Mouse (Mus musculus): ENCODE data around the gene Mrps27.

The Mrps27 gene

DNA sequence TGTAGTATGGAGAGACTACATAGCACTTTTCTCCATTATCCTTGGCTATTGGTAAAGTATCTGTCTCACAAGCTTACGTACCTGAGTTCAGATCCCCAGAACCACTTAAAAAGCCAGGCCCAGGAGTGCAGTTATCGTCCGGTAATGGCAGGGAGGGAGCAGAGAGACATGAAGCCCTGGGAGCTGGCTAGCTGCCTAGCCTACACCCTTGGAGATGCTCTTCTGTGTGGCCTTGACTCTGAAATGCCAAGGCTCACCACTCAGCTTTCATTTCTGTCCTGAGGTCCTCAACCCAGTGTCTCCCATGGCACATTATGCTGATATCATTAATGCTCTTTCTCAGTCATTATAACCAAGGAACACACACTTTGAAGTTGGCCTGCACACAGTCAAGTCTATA lies 67.2 kb downstream of the Mrps27 start:
- in situ Hi-C loops (cut with MboI; ENCODE audit: low pct_unique_long_range_greater_than_20kb in 1 of 2, low sequenced_read_pairs in 2 of 2, unreplicated experiment in 1 of 2) = no loop called here

GRCm38 (mm10) chr13:99412477-99413080 lies 68.0 kb downstream of the Mrps27 start:
- in situ Hi-C loops (cut with MboI; ENCODE audit: low pct_unique_long_range_greater_than_20kb in 1 of 2, low sequenced_read_pairs in 2 of 2, unreplicated experiment in 1 of 2) = no loop called here

- in situ Hi-C loops (cut with MboI; ENCODE audit: low pct_unique_long_range_greater_than_20kb in 1 of 2, low sequenced_read_pairs in 2 of 2, unreplicated experiment in 1 of 2) = no loop called here
Observed at GRCm38 (mm10) chr13:99413481-99414351, 69.1 kb downstream of the Mrps27 start.

DNA sequence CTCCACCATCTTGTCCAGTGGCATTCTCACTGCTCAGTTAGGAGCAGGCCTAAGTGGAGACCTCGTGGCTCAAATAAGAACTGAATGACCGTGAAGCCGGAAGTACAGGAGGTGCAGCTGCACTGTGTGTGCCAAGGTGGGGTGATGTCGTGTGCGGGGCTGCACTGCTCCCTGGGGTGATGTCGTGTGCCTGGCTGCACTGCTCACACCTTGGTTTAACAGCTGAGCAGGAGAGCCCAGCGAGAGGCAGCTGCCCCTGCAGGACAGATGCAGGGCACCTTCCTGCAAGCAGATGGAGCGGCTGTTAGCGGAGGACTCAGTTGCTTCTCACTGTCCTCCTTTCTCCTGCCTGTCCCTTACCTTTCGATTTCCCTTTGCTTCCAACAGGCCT lies 69.8 kb downstream of the Mrps27 start:
- in situ Hi-C loops (cut with MboI; ENCODE audit: low pct_unique_long_range_greater_than_20kb in 1 of 2, low sequenced_read_pairs in 2 of 2, unreplicated experiment in 1 of 2) = no loop called here

DNA sequence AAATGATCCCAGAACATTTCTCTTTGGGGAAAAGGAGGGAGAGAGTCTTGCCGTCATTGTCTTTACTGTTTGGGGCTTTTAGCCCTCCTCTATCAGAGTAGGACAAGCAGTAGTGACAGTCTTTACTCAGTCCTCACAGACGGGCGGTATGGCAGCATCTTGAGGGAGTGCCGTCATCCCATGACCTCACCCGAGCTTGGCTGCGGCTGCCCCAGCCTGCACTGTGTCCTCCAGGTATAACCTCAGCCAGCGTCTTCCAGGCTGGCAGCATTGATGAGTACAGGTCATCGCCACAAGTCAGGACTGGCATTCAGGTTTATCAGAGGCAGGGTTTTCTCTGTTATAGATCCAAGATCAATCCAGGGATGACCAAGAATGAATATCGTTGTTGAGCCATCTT lies 72.0 kb downstream of the Mrps27 start:
- in situ Hi-C loops (cut with MboI; ENCODE audit: low pct_unique_long_range_greater_than_20kb in 1 of 2, low sequenced_read_pairs in 2 of 2, unreplicated experiment in 1 of 2) = no loop called here

DNA sequence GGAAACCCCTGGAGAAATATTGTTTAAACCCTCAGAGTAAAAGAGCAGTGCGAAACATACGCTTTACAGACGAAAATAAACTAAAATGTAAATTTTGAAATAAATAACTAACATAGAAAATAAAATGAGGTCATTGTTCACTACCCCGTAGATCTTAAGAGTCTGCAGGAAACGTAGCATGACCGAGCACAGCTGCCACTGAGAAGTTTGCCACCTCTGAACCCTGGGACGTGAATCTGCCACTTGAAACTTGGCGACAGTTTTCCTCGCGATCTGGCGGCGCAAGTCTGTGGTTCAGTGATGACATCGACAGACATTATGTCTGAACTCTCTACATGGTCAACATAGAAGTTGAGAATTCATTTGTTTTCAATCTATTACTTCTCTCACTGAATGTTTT lies 79.0 kb downstream of the Mrps27 start:
- in situ Hi-C loops (cut with MboI; ENCODE audit: low pct_unique_long_range_greater_than_20kb in 1 of 2, low sequenced_read_pairs in 2 of 2, unreplicated experiment in 1 of 2) = no loop called here

DNA sequence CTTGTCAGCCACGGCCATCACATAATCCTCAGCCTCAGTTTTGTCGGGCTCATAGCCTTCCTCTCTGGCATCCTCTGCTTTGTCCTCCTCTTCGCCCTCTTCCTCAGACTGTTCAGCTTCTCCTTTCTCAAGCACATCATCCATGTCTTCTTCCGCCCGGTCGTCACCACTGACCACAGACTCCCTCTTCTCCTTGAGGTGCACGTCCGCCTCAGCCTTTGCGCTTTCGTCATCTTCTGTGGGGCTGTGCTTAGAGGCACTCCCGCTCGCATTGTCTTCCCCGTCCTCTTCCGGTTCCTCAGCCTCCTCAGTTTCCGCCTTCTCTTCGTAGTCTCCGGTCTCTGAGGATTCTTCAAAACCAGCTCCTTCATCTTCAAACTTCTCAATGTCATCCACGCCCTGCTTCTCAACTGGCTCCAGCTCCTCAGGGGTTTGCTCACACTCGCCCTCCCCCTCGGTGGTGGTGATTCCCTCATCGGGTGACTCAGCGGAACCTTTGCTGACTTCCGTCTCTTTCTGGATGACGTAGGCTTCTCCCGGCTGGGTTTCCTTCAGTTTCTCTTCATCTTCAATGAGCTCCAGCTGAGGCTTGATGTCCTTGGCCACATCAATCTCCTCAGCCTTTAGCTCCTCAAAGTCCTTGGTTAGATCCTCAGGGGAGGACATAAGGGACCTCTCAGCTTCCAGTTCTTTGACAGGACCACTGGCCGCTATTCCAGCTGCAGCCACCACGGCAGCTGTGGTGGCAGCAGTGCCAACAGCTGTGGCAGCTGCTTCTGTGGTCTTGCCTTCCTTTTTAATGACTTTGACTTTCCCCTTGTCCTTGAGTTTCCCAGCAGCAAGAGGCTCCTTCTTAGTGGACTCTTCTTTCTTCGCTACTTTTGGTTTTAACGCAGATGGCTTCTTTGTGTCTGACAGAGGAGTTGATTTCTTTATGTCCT lies 88.8 kb downstream of the Mrps27 start:
- in situ Hi-C loops (cut with MboI; ENCODE audit: low pct_unique_long_range_greater_than_20kb in 1 of 2, low sequenced_read_pairs in 2 of 2, unreplicated experiment in 1 of 2) = no loop called here

GRCm38 (mm10) chr13:99434494-99434893 lies 89.9 kb downstream of the Mrps27 start:
- in situ Hi-C loops (cut with MboI; ENCODE audit: low pct_unique_long_range_greater_than_20kb in 1 of 2, low sequenced_read_pairs in 2 of 2, unreplicated experiment in 1 of 2) = no loop called here

DNA sequence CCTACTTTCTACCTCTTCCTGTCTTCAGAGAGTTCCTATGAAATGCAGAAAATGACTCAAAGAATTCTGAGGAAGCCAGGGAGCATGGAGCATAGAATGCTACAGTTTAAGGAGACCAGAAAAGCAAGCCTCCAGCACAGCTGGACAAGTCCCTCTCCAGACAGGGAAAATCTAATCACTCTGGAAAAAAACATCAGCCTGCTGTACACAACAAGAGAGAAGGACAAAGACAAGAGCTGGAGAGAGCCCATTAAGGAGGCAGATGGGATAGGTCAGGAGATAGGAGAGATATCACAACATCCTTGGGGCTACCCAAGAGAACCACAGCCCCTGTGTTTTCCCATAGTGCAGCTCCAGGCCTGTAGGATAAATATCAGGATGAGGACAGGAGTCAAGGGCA lies 92.5 kb downstream of the Mrps27 start:
- in situ Hi-C loops (cut with MboI; ENCODE audit: low pct_unique_long_range_greater_than_20kb in 1 of 2, low sequenced_read_pairs in 2 of 2, unreplicated experiment in 1 of 2) = no loop called here

GRCm38 (mm10) chr13:99439357-99439756 lies 94.8 kb downstream of the Mrps27 start:
- in situ Hi-C loops (cut with MboI; ENCODE audit: low pct_unique_long_range_greater_than_20kb in 1 of 2, low sequenced_read_pairs in 2 of 2, unreplicated experiment in 1 of 2) = no loop called here

DNA sequence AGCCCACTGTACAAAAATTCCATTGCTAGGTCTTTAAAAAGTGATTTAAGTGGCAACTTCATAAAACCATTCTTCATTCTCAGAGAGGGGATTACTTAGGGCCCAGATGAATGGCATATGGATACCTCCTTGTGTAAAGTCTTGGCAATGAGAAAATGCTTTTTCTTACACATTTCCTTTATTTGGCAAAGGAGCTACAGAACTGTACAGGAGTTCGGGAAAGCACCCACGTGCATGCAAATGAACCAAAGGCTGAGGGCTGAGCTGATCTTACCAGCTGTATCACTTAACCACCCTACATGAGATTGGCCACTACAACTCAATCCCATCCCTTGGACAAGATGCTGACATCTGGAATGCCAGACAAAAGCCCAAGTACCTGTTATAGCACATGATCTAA lies 95.6 kb downstream of the Mrps27 start:
- in situ Hi-C loops (cut with MboI; ENCODE audit: low pct_unique_long_range_greater_than_20kb in 1 of 2, low sequenced_read_pairs in 2 of 2, unreplicated experiment in 1 of 2) = no loop called here

- in situ Hi-C loops (cut with MboI; ENCODE audit: low pct_unique_long_range_greater_than_20kb in 1 of 2, low sequenced_read_pairs in 2 of 2, unreplicated experiment in 1 of 2) = no loop called here
Observed at GRCm38 (mm10) chr13:99441700-99442433, 97.3 kb downstream of the Mrps27 start.

GRCm38 (mm10) chr13:99442434-99443249 lies 98.1 kb downstream of the Mrps27 start:
- in situ Hi-C loops (cut with MboI; ENCODE audit: low pct_unique_long_range_greater_than_20kb in 1 of 2, low sequenced_read_pairs in 2 of 2, unreplicated experiment in 1 of 2) = no loop called here

DNA sequence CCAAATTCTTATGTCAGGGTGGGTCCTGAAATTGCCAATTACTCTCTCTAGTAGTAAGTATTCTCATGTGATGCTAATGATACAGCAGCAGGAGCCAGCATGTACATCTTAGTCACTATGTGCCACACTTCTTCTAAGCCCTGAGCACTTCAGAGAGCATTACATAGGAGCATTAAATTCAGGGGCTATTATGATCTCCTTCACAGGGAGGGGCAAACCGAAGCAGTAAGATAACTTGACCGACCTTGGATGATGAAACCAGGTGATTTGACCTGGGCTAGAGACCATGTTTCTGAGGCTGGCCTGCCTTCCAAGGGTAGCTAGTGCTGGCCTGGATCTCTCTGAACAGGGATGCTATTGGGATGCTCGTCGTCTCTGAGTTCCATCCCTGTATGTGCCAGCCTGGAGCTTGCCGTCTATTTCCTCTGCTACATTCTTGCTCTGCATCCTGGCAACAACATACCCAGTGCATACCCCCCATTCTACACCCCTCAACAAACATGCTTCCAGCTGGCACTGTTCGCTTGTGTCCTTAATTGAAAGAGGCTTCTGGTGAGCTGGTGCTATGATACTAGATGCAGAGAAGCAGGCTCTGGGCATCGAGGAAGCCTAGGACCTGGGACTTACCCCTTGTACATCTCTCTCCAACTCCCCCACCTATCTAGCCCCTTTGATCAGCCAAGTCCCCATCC lies 99.0 kb downstream of the Mrps27 start:
- in situ Hi-C loops (cut with MboI; ENCODE audit: low pct_unique_long_range_greater_than_20kb in 1 of 2, low sequenced_read_pairs in 2 of 2, unreplicated experiment in 1 of 2) = no loop called here

- in situ Hi-C loops (cut with MboI; ENCODE audit: low pct_unique_long_range_greater_than_20kb in 1 of 2, low sequenced_read_pairs in 2 of 2, unreplicated experiment in 1 of 2) = no loop called here
Observed at GRCm38 (mm10) chr13:99444431-99444871, 99.9 kb downstream of the Mrps27 start.

GRCm38 (mm10) chr13:99444880-99445279 lies 100.3 kb downstream of the Mrps27 start:
- in situ Hi-C loops (cut with MboI; ENCODE audit: low pct_unique_long_range_greater_than_20kb in 1 of 2, low sequenced_read_pairs in 2 of 2, unreplicated experiment in 1 of 2) = no loop called here

DNA sequence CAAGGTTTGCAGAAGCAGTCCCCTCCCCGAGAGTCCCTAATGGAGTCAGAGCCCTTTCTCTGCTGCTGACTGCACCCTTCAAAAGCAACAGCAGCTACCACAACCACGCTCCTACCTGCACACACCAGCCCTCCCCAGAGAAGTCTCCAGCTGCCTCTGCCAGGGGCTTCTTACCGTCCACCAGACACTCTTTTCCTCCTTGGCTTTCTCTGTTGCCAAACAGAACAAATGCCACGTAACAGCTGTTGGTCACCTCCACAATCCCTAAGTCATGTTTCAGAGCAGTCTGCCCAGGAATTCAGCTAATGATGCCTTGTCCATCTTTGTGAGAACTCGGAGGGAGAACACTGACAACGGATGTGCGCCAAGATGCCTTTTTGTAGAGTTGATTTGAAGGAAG lies 102.4 kb downstream of the Mrps27 start:
- in situ Hi-C loops (cut with MboI; ENCODE audit: low pct_unique_long_range_greater_than_20kb in 1 of 2, low sequenced_read_pairs in 2 of 2, unreplicated experiment in 1 of 2) = no loop called here

Measured in mouse embryonic stem cell (cell line).